Mouse (Mus musculus): ENCODE measurements at regions not wholly inside any gene's neighbourhood (a gene's known extent, or its start where the extent isn't known, plus 50 kb on each side); places are given as distances from the start of the nearest gene placed in this dataset.

DNA sequence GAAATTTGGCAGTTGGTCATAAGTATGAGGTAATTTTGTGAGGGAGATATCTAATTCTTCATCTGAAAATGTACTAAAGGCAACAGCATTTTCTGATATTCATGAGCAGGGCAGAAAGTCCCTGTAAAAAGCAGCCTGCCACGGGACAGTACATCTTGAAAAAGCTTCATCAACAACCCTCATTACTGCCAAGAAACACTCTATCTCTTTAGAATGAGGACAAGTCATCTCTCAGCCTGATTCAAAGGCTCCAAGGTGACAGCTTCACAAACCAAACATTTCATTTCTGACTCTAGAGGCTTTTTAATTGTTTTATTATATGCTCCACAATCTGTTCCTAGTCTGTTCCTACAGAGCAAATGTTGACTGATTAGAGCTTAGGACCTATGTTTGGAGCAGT is 260.3 kb downstream of the Aldoart1 start:
- Histone ChIP-seq H3K36me3 (ENCODE audit: control insufficient read depth, insufficient read depth) (no peaks in the 10 kb centered on the region), H3ac (ENCODE audit: control insufficient read depth, insufficient read length, low read depth) (no peak overlapping the region), H3K79me3 (ENCODE audit: low read depth) (no peaks in the 10 kb centered on the region), H3K27me3 (ENCODE audit: control insufficient read depth, insufficient read depth, insufficient read length) (no peaks in the 10 kb centered on the region), H3K79me2 (ENCODE audit: control insufficient read depth, insufficient read depth) (no peaks in the 10 kb centered on the region), H3K4me3 (ENCODE audit: insufficient read depth, poor library complexity, severe bottlenecking) (no peak overlapping the region)
- TF ChIP-seq USF1 (IDR thresholded peaks at IDR 0.05; ENCODE audit: low read depth) (no peak), MYOD1 (IDR thresholded peaks at IDR 0.05; ENCODE audit: control insufficient read depth, insufficient read length, low read depth) (no peak), CEBPB (IDR thresholded peaks at IDR 0.05; ENCODE audit: low read depth) (no peak), MAX (IDR thresholded peaks at IDR 0.05) (no peak), FOSL1 (IDR thresholded peaks at IDR 0.05; ENCODE audit: insufficient read depth, low read length, poor library complexity, severe bottlenecking) (no peak), MYOG (IDR thresholded peaks at IDR 0.05; ENCODE audit: control insufficient read depth, extremely low read depth, insufficient read length) (no peak), CTCF (IDR thresholded peaks at IDR 0.05; ENCODE audit: control insufficient read depth, insufficient read depth, insufficient read length) (no peak)

DNA sequence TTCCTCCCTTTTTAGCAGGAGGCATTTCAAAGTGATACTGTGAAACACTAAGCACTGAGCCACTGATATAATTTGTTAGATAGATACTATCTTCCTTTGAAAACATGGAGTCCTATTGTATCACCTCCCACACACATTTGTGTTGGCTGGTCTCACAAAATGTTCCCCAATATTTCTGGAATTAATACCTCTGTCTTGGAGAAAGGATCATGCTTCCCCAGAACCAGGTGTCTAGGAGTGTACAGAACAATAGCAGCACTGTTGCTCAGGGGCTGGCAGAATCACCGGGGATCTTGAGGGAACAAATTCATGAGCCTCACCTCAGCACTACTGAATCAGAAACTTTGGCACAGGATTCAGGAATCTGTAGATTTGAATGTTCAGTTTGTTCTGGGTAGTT is 277.5 kb downstream of the Aldoart1 start:
- H3K27me3 ChIP-seq (ENCODE audit: control insufficient read depth, insufficient read depth, insufficient read length), result no peaks in the 10 kb centered on the region
- no peaks in the 10 kb centered on the region for H3K79me3 ChIP-seq (ENCODE audit: low read depth)
- H3K79me2 ChIP-seq (ENCODE audit: control insufficient read depth, insufficient read depth), result no peaks in the 10 kb centered on the region
- H3ac ChIP-seq (ENCODE audit: control insufficient read depth, insufficient read length, low read depth), result no peak overlapping the region
- no peaks in the 10 kb centered on the region for H3K36me3 ChIP-seq (ENCODE audit: control insufficient read depth, insufficient read depth)
- TF ChIP-seq MYOG (IDR thresholded peaks at IDR 0.05; ENCODE audit: control insufficient read depth, extremely low read depth, insufficient read length) (no peak), MAX (IDR thresholded peaks at IDR 0.05) (no peak), USF1 (IDR thresholded peaks at IDR 0.05; ENCODE audit: low read depth) (no peak), CTCF (IDR thresholded peaks at IDR 0.05; ENCODE audit: control insufficient read depth, insufficient read depth, insufficient read length) (no peak), CEBPB (IDR thresholded peaks at IDR 0.05; ENCODE audit: low read depth) (no peak), MYOD1 (IDR thresholded peaks at IDR 0.05; ENCODE audit: control insufficient read depth, insufficient read length, low read depth) (no peak), FOSL1 (IDR thresholded peaks at IDR 0.05; ENCODE audit: insufficient read depth, low read length, poor library complexity, severe bottlenecking) (no peak)
- no peak overlapping the region for H3K4me3 ChIP-seq (ENCODE audit: insufficient read depth, poor library complexity, severe bottlenecking)

DNA sequence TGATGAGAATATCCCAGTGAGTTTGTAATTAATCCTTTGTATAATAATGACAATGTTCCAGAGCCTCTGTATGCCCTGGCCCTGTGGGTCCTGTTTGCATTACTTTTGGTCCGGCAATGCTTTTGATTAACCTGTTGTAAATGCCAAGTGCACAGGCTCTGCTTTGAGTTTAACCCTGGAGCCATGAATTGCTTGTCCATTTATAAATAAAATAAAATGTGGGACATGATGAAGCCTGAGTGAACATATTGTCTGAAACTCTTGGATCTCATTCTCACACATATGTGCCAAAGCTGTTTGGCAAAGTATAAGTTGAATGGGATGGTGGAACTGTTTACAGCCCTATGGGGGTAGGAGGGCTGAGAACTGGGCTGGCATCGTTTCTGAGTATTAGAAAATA is 280.5 kb downstream of the Aldoart1 start:
- TF ChIP-seq MAX (IDR thresholded peaks at IDR 0.05) (no peak), USF1 (IDR thresholded peaks at IDR 0.05; ENCODE audit: low read depth) (no peak), FOSL1 (IDR thresholded peaks at IDR 0.05; ENCODE audit: insufficient read depth, low read length, poor library complexity, severe bottlenecking) (no peak), CTCF (IDR thresholded peaks at IDR 0.05; ENCODE audit: control insufficient read depth, insufficient read depth, insufficient read length) (no peak), MYOG (IDR thresholded peaks at IDR 0.05; ENCODE audit: control insufficient read depth, extremely low read depth, insufficient read length) (no peak), CEBPB (IDR thresholded peaks at IDR 0.05; ENCODE audit: low read depth) (no peak), MYOD1 (IDR thresholded peaks at IDR 0.05; ENCODE audit: control insufficient read depth, insufficient read length, low read depth) (no peak)
- H3ac ChIP-seq (ENCODE audit: control insufficient read depth, insufficient read length, low read depth), result no peak overlapping the region
- H3K36me3 ChIP-seq (ENCODE audit: control insufficient read depth, insufficient read depth), result no peaks in the 10 kb centered on the region
- H3K79me2 ChIP-seq (ENCODE audit: control insufficient read depth, insufficient read depth), result no peaks in the 10 kb centered on the region
- H3K4me3 ChIP-seq (ENCODE audit: insufficient read depth, poor library complexity, severe bottlenecking), result no peak overlapping the region
- H3K27me3 ChIP-seq (ENCODE audit: control insufficient read depth, insufficient read depth, insufficient read length), result no peaks in the 10 kb centered on the region
- no peaks in the 10 kb centered on the region for H3K79me3 ChIP-seq (ENCODE audit: low read depth)

DNA sequence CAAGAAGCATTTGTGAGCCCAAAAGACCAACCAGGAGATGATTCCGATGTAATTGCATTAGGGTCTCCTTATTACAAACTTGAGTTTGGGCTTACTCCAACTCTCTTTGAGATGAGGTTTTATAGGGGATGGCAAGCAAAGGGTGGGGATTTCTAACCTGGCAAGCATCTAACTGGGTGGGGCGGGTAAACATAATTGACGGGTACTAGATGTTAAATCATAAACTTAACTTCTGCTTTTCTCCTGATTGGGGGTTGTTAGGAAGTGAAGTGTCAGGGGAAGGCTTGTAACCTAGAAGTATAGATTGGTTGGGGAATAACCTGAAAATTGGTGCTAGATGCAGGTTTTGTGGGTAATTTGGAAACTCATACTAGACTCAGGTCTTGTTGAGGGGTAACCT is 287.2 kb downstream of the Aldoart1 start:
- Histone ChIP-seq H3K79me3 (ENCODE audit: low read depth) (no peaks in the 10 kb centered on the region), H3K79me2 (ENCODE audit: control insufficient read depth, insufficient read depth) (no peaks in the 10 kb centered on the region), H3ac (ENCODE audit: control insufficient read depth, insufficient read length, low read depth) (no peak overlapping the region), H3K4me3 (ENCODE audit: insufficient read depth, poor library complexity, severe bottlenecking) (no peak overlapping the region), H3K27me3 (ENCODE audit: control insufficient read depth, insufficient read depth, insufficient read length) (no peaks in the 10 kb centered on the region), H3K36me3 (ENCODE audit: control insufficient read depth, insufficient read depth) (no peaks in the 10 kb centered on the region)
- TF ChIP-seq CEBPB (IDR thresholded peaks at IDR 0.05; ENCODE audit: low read depth) (no peak), USF1 (IDR thresholded peaks at IDR 0.05; ENCODE audit: low read depth) (no peak), FOSL1 (IDR thresholded peaks at IDR 0.05; ENCODE audit: insufficient read depth, low read length, poor library complexity, severe bottlenecking) (no peak), MYOD1 (IDR thresholded peaks at IDR 0.05; ENCODE audit: control insufficient read depth, insufficient read length, low read depth) (no peak), MAX (IDR thresholded peaks at IDR 0.05) (no peak), MYOG (IDR thresholded peaks at IDR 0.05; ENCODE audit: control insufficient read depth, extremely low read depth, insufficient read length) (no peak), CTCF (IDR thresholded peaks at IDR 0.05; ENCODE audit: control insufficient read depth, insufficient read depth, insufficient read length) (no peak)

DNA sequence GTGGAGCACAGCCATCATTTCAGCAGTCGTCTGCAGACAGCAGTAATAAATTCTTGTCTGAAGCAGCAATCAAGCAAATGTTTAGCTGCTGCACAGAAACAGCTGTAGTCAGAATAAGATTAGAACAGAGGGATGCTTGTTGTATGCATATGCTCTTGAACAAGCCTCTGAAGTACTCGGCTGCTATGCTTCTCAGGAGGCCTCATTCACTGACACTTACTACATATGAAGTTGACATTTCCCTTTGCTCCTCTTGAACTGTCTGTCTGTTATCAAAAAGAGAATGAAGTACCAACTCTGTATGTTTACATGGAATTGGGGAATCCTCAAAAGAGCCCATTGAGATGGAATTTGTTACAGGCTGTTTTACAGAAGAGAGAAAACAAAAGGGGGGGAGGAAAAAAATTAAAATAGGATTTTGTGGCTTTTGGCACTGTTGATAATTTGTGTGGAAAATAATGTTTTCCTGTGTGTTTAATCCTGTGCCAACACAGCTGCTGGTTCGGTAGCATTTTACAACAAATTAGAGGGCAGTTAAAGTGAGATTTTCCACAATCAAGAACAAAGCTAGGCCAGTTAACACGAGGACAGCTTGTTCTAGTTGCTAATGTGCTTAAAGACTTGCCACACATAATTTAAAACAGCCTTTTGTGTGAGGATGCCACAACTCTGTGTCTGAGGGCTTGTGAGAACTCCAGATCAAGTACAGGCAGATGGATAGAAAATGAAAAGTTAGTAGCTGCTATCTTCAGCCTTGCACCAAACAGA is 289.3 kb downstream of the Aldoart1 start:
- Histone ChIP-seq H3ac (ENCODE audit: control insufficient read depth, insufficient read length, low read depth) (no peak overlapping the region), H3K36me3 (ENCODE audit: control insufficient read depth, insufficient read depth) (no peaks in the 10 kb centered on the region), H3K79me2 (ENCODE audit: control insufficient read depth, insufficient read depth) (no peaks in the 10 kb centered on the region), H3K79me3 (ENCODE audit: low read depth) (no peaks in the 10 kb centered on the region), H3K27me3 (ENCODE audit: control insufficient read depth, insufficient read depth, insufficient read length) (no peaks in the 10 kb centered on the region), H3K4me3 (ENCODE audit: insufficient read depth, poor library complexity, severe bottlenecking) (no peak overlapping the region)
- TF ChIP-seq MYOD1 (IDR thresholded peaks at IDR 0.05; ENCODE audit: control insufficient read depth, insufficient read length, low read depth), result no peak
- TF ChIP-seq FOSL1 (IDR thresholded peaks at IDR 0.05; ENCODE audit: insufficient read depth, low read length, poor library complexity, severe bottlenecking), result no peak
- no peak for TF ChIP-seq MYOG (IDR thresholded peaks at IDR 0.05; ENCODE audit: control insufficient read depth, extremely low read depth, insufficient read length)

All from C2C12 (cell line).